Mouse (Mus musculus) heart, adult 2 months (tissue): ENCODE measurements at regions not wholly inside any gene's neighbourhood (a gene's known extent, or its start where the extent isn't known, plus 50 kb on each side); places are given as distances from the start of the nearest gene placed in this dataset.

ENCODE experiments used
- DNase-seq, 2 experiments: peaks; one replicate each; pipeline ENCODE4 v3.0.0; 2021
- H3K27ac ChIP-seq: fragments of 200-600 bp; 2 replicates; pipeline ENCODE4 v1.8.1; 2022
- H3K27me3 ChIP-seq: fragments of 200-500 bp; 2 replicates; pipeline ENCODE4 v1.6.1; 2012; ENCODE audit warnings: mild to moderate bottlenecking, low read length, inconsistent platforms, mixed read lengths; ENCODE audit not compliant: control insufficient read depth, insufficient read depth
- H3K36me3 ChIP-seq: fragments of 200-500 bp; 2 replicates; pipeline ENCODE4 v1.6.1; 2012; ENCODE audit warnings: low read length, inconsistent platforms; ENCODE audit not compliant: control insufficient read depth, insufficient read depth
- H3K4me1 ChIP-seq: fragments of 200-500 bp; 2 replicates; pipeline ENCODE4 v1.6.1; 2011; ENCODE audit warnings: low read length; ENCODE audit not compliant: control insufficient read depth, insufficient read depth
- H3K4me3 ChIP-seq: fragments of 200-600 bp; 2 replicates; pipeline ENCODE4 v1.8.1; 2022
- H3K79me2 ChIP-seq: fragments of 200-500 bp; replicated peaks from 2 replicates; pipeline ENCODE4 v1.6.1; 2012; ENCODE audit warnings: mild to moderate bottlenecking, inconsistent platforms, low read length, moderate library complexity, mixed read lengths; ENCODE audit not compliant: control insufficient read depth, insufficient read depth
- H3K9ac ChIP-seq: fragments of 200-500 bp; 2 replicates; pipeline ENCODE4 v1.6.1; 2012; ENCODE audit warnings: low read depth, mild to moderate bottlenecking, control low read depth, inconsistent platforms, low read length, mixed read lengths
- CTCF ChIP-seq: fragments of 200-600 bp; IDR thresholded peaks from 2 replicates; pipeline ENCODE4 v1.8.1; 2022; ENCODE audit warnings: antibody characterized with exemption, mild to moderate bottlenecking, moderate library complexity
- EP300 ChIP-seq: fragments of 200-500 bp; IDR thresholded peaks from 2 replicates; pipeline ENCODE4 v1.6.1; 2011; ENCODE audit warnings: low read depth, low read length, control low read depth; ENCODE audit not compliant: insufficient read depth
- POLR2A ChIP-seq: fragments of 200-500 bp; IDR thresholded peaks from 2 replicates; pipeline ENCODE4 v1.6.1; 2011; ENCODE audit warnings: mild to moderate bottlenecking, low read depth, low read length, control low read depth; ENCODE audit not compliant: insufficient read depth
- WGBS: fragments of 180-500 bp; shearing (Covaris S2); methylation state at CpG from one replicate; pipeline ENCODE4 v1.1.7; 2018; 5-methylcytosine and 5-hydroxymethylcytosine counted together
- intact Hi-C: fragments of 180-260 bp; cut with DNase I; formaldehyde crosslinking; loops from one replicate; pipeline ENCODE4 v1.15.1; 2025

DNA sequence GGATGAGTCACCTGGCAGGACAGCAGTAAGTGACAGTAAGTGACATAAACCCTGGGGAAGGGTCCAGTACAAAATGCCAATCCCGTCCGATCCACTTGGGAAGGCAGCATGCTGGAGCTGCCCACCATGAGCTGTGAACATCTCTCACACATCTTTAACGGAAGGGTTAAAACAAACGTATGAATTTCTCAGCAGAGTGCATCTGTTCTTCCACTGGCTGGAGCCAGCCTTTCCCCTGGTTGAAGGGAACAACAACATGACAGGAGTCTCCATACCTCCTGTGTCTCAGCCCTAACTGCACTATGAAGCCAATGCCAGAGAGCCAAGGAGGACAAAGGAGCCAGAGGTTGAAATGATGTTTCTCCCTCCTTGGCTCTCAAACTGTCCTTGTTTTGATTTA lies 189.4 kb upstream of the Zfp637 start:
- 84% methylated on average over 4 of the region's 4 CpGs for WGBS
- H3K27me3 ChIP-seq = no peaks in the 10 kb centered on the region
- no peak overlapping the region for H3K4me3 ChIP-seq
- H3K9ac ChIP-seq = no peak overlapping the region
- peaks cover 14% of the 10 kb centered on the region for H3K4me1 ChIP-seq
- intact Hi-C loops = loop anchor here (10.0 kb wide), 2 partner anchors 97 to 217 kb away; no protein-coding TSS in a partner anchor
- H3K79me2 ChIP-seq = no peaks in the 10 kb centered on the region
- H3K27ac ChIP-seq = peak overlapping the region; percentile 68
- H3K36me3 ChIP-seq = no peaks in the 10 kb centered on the region
- no peak for DNase-seq
- TF ChIP-seq POLR2A = no peak

DNA sequence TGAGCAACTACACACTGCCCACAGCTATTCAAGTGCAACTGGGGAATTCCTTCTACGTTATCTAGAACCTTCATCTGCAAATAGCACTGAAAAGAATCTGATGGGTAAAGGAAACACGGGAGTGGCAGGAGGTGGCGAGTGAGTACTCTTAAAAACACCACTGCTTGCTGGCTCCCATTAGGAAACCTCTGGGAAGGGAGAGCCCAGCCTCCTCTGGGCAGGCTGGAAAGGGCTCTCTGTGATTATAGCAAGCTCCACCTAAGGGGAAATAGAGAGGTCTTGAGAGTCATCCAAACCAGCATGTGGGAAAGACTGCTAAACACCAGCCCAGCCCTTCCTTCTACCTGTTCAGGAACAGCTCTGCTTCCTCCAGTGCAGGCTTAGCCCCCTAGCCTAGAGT lies 189.0 kb upstream of the Zfp637 start:
- Histone ChIP-seq H3K27ac (peak overlapping the region; percentile 68), H3K79me2 (no peaks in the 10 kb centered on the region), H3K36me3 (no peaks in the 10 kb centered on the region), H3K4me3 (no peak overlapping the region), H3K4me1 (peaks cover 9% of the 10 kb centered on the region), H3K9ac (no peak overlapping the region), H3K27me3 (no peaks in the 10 kb centered on the region)
- intact Hi-C loops = loop anchor here (2.0 to 10.0 kb wide), 3 partner anchors 45 to 217 kb away; no protein-coding TSS in a partner anchor
- peak; percentile 32 to 44 for DNase-seq
- TF ChIP-seq POLR2A (no peak), EP300 (0 out of 2 replicates have a peak, but pooled peaks have one; percentile 5), CTCF (no peak)
- WGBS = 38% methylated on average over 3 of the region's 3 CpGs

DNA sequence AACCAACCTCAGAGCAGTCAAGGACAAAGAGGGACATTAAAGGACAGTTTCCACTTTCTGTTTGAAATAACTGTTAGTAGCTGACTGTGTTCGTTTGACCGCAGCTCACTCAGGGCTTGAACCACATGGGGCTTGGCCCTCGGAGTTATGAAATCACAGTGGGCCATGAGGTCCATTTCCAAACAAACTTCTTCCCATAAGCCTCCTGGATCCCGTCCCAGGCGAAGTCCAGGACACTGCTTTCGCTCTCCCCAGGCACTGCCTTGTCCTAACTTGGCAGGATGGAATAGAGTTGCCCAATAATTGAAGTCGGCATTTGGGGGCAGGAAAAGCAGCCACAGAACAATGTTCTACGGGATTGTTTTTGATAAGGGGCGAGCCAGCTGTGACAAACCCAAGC lies 188.1 kb upstream of the Zfp637 start:
- Histone ChIP-seq H3K36me3 (no peaks in the 10 kb centered on the region), H3K9ac (no peak overlapping the region), H3K27me3 (no peaks in the 10 kb centered on the region), H3K27ac (peak overlapping the region; percentile 67), H3K4me3 (no peak overlapping the region), H3K4me1 (peaks cover 9% of the 10 kb centered on the region), H3K79me2 (no peaks in the 10 kb centered on the region)
- DNase-seq = peak; percentile 73 to 86
- WGBS = 27% methylated on average over 9 of the region's 9 CpGs
- TF ChIP-seq CTCF (no peak), POLR2A (no peak), EP300 (no peak)
- intact Hi-C loops = loop anchor here (2.0 to 10.0 kb wide), 3 partner anchors 46 to 218 kb away; no protein-coding TSS in a partner anchor

DNA sequence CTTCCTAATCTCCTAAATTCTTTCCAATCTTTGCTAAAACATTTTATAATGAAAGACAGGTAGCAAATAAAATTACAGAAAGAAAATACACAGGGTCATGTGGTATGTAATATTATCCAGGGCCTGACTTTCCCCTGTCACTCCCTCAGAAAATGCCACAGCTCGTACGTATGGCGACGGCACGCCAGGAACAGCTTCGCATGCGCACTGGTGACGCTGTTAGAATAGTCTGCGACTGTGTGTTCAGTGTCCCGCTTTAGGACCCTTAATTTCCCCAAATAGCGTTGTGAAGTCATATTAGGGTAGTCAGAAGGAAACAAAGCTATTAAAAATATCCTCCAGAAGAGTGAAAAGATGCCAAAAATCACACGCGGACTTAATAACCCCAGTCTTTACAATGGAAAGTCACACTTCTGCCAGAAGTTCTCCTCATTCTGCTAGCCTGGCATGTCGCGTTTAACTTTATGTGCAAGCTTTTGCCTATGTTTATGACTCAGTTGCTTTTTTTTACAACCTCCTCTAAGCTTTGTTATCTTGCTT lies 187.0 kb upstream of the Zfp637 start:
- DNase-seq = no peak

DNA sequence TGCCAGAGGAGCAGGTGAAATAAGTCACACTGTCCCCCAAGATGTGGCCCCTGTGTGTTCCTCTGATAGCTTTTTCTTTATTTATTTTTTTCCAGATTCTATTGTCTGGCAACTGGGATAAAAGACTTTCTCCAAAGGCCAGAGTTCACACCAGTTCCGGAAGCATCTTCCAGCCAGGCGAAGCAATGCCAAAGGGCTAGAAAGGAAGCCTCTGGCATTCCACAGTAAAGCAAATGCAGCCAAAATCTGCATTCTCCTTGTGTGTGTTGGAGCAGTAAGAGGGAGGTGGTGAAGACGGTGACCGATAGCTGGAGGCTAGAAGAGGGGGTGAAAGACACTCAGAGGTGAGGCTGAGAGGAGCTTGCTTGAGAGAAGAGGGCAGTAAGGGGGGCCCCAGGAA lies 185.0 kb upstream of the Zfp637 start:
- intact Hi-C loops = loop anchor here (10.0 kb wide), 2 partner anchors 101 to 221 kb away; no protein-coding TSS in a partner anchor
- Histone ChIP-seq H3K4me3 (no peak overlapping the region), H3K79me2 (no peaks in the 10 kb centered on the region), H3K9ac (no peak overlapping the region), H3K4me1 (peaks cover 9% of the 10 kb centered on the region), H3K36me3 (no peaks in the 10 kb centered on the region), H3K27ac (no peak overlapping the region), H3K27me3 (no peaks in the 10 kb centered on the region)
- TF ChIP-seq CTCF (no peak), POLR2A (no peak), EP300 (no peak)
- WGBS = 78% methylated on average over 4 of the region's 4 CpGs
- DNase-seq = no peak

More for the DNA sequence above, 187.0 kb upstream of the Zfp637 start:
- Histone ChIP-seq H3K4me1 (peaks cover 9% of the 10 kb centered on the region), H3K4me3 (no peak overlapping the region), H3K36me3 (no peaks in the 10 kb centered on the region), H3K9ac (no peak overlapping the region), H3K27me3 (no peaks in the 10 kb centered on the region), H3K27ac (peak overlapping the region; percentile 2; the same call in 1 of the 2 replicates), H3K79me2 (no peaks in the 10 kb centered on the region)
- TF ChIP-seq POLR2A = no peak
- TF ChIP-seq CTCF = no peak
- no peak for TF ChIP-seq EP300
- intact Hi-C loops = loop anchor here (2.0 to 10.0 kb wide), 3 partner anchors 47 to 219 kb away; no protein-coding TSS in a partner anchor
- 68% methylated on average over 15 of the region's 15 CpGs for WGBS

DNA sequence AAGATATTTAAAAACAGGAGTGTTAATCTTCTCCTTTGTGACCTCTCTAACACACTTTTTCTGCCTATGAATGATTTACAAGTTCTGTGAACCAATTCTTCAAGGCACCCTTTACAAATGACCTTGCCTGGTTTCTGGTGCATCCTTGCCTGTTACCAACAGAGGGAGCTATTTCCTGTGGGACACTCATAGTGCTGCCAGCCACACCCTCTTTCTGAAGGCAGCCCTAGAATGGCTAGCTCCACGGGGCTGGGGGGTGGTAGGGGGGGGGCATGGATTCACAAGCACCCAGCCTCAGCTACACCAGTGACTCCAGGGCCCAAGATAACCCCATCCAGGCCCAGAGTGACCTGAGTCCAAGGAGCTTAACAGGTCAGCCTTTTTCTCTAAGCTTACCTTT lies 180.4 kb upstream of the Zfp637 start:
- no peaks in the 10 kb centered on the region for H3K79me2 ChIP-seq
- H3K4me1 ChIP-seq = no peaks in the 10 kb centered on the region
- WGBS = 6% methylated on average over 1 of the region's 1 CpGs
- H3K27ac ChIP-seq = no peak overlapping the region
- DNase-seq = no peak
- TF ChIP-seq POLR2A (no peak), CTCF (peak; percentile 71)
- intact Hi-C loops = no loop called here
- H3K27me3 ChIP-seq = no peaks in the 10 kb centered on the region
- no peak overlapping the region for H3K4me3 ChIP-seq
- no peak overlapping the region for H3K9ac ChIP-seq
- no peaks in the 10 kb centered on the region for H3K36me3 ChIP-seq
